23 mouse cellular contexts compared by ENCODE assay signal in the genomic region with DNA sequence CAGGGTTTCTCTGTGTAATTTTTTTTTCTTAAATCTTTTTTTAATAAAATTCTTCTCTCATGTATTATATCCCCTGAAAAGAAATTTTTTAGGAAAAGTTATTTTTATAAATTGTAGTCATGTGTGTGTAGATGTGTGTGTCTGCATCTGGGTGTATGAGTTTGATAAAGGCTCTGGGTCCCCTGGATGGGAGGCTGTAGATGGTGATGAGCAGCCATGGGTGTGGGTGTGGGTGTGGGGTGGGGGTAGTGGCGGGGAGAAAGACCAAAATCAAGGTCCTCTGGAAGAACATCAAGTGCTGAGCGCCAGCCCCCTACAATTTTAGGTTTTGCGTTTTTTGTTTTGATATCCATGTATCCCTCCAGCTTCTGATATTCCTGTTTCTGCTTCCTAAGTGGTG. TPM values are rescaled to one million over a fixed set of nuclear protein-coding genes. Genes with fewer than 3 reads are reported as not detected.
A peak's percentile ranks its signal among the peaks of the same experiment; 100 is the strongest.
DNase-seq lines count a peak whose midpoint lies in the region; ATAC-seq and TF ChIP-seq lines count a peak whose summit lies in the region.
"Had no signal": no experiment of that assay in that cellular context is flagged by ENCODE, and none has a peak within 500 bp of the region (broad histone marks: within the 10 kb centered on the region; RNA-seq: fewer than 3 reads in every experiment).

No protein-coding gene starts in this region.

- H3K36me3 ChIP-seq in liver, postnatal 0 days (replicated peaks; ENCODE audit: insufficient read depth, low read length) = peaks cover 96% of the 10 kb centered on the region
- peaks cover 88% of the 10 kb centered on the region for H3K36me3 ChIP-seq in liver, embryonic 11.5 days (ENCODE audit: control insufficient read depth, insufficient read depth, low read length)
- H3K36me3 ChIP-seq in liver, embryonic 13.5 days = peaks cover 97% of the 10 kb centered on the region
- H3K36me3 ChIP-seq in limb, embryonic 10.5 days = peaks cover 100% of the 10 kb centered on the region

- no peak overlapping the region for H3K4me2 ChIP-seq in liver, postnatal 0 days (ENCODE audit: low read depth, low read length)
- no peak overlapping the region for H3K4me2 ChIP-seq in liver, embryonic 11.5 days
- H3K4me2 ChIP-seq in liver, embryonic 13.5 days = no peak overlapping the region
- H3K4me2 ChIP-seq: embryonic facial prominence, embryonic 12.5 days; forebrain, embryonic 13.5 days; forebrain, embryonic 15.5 days had no signal

- DNase-seq in liver = peak; percentile 47
- DNase-seq in liver, postnatal 0 days = no peak
- DNase-seq in liver, embryonic 11.5 days (ENCODE audit: low spot score) = no peak
- no peak for DNase-seq in liver, embryonic 13.5 days
- no peak for DNase-seq in limb, embryonic 10.5 days (ENCODE audit: low spot score)
- DNase-seq in frontal cortex, postnatal 10 days (ENCODE audit: low spot score in 2 of 2) = no peak
- no peak for DNase-seq in left cerebral cortex, postnatal 14 days (ENCODE audit: low spot score in 2 of 2)
- DNase-seq: adrenal gland, adult 2 months; adrenal gland, postnatal 10 days; adrenal gland, postnatal 25 days; B cell, adult 2 months; cerebellum, adult 11-12 months; cerebellum, adult 2 months; cerebellum, adult 9-10 months; cerebellum, postnatal 10 days; cerebellum, postnatal 25 days had no signal

- no peak overlapping the region for H3K4me3 ChIP-seq in liver, postnatal 0 days (ENCODE audit: low read depth, low read length)
- no peak overlapping the region for H3K4me3 ChIP-seq in liver, embryonic 11.5 days (ENCODE audit: low read depth, low read length)
- H3K4me3 ChIP-seq in liver, embryonic 13.5 days (replicated peaks) = no peak overlapping the region
- no peak overlapping the region for H3K4me3 ChIP-seq in limb, embryonic 10.5 days
- H3K4me3 ChIP-seq: embryonic facial prominence, embryonic 10.5 days; embryonic facial prominence, embryonic 12.5 days; forebrain, embryonic 13.5 days; forebrain, embryonic 15.5 days had no signal

- no peaks in the 10 kb centered on the region for H3K4me1 ChIP-seq in liver, postnatal 0 days (ENCODE audit: insufficient read depth)
- 0 out of 2 replicates have a peak, but pooled peaks cover 5% of the 10 kb centered on the region for H3K4me1 ChIP-seq in liver, embryonic 11.5 days (replicated peaks; ENCODE audit: control insufficient read depth, insufficient read depth, low read length)
- H3K4me1 ChIP-seq in liver, embryonic 13.5 days (replicated peaks) = peaks cover 19% of the 10 kb centered on the region
- no peaks in the 10 kb centered on the region for H3K4me1 ChIP-seq in limb, embryonic 10.5 days
- H3K4me1 ChIP-seq: embryonic facial prominence, embryonic 10.5 days; embryonic facial prominence, embryonic 12.5 days; forebrain, embryonic 13.5 days; forebrain, embryonic 15.5 days had no signal

- no peaks in the 10 kb centered on the region for H3K9me3 ChIP-seq in liver, postnatal 0 days (ENCODE audit: low read length)
- H3K9me3 ChIP-seq in liver, embryonic 11.5 days (ENCODE audit: control insufficient read depth, low read length) = no peaks in the 10 kb centered on the region
- H3K9me3 ChIP-seq in liver, embryonic 13.5 days (replicated peaks) = no peaks in the 10 kb centered on the region
- no peaks in the 10 kb centered on the region for H3K9me3 ChIP-seq in limb, embryonic 10.5 days (replicated peaks)
- H3K9me3 ChIP-seq: embryonic facial prominence, embryonic 12.5 days; forebrain, embryonic 15.5 days; G1E had no signal

- no peak overlapping the region for H3K27ac ChIP-seq in liver, postnatal 0 days (ENCODE audit: low read depth)
- no peak overlapping the region for H3K27ac ChIP-seq in liver, embryonic 11.5 days (ENCODE audit: low read depth, low read length)
- 0 out of 2 replicates have a peak overlapping the region, but pooled peaks have one; percentile 3 for H3K27ac ChIP-seq in liver, embryonic 13.5 days
- no peak overlapping the region for H3K27ac ChIP-seq in limb, embryonic 10.5 days
- H3K27ac ChIP-seq: embryonic facial prominence, embryonic 10.5 days; embryonic facial prominence, embryonic 12.5 days; forebrain, embryonic 13.5 days; forebrain, embryonic 15.5 days had no signal

- intact Hi-C loops in left cerebral cortex, postnatal 14 days (cut with DNase I) = no loop called here

- no peaks in the 10 kb centered on the region for H3K27me3 ChIP-seq in liver, postnatal 0 days (ENCODE audit: insufficient read depth, low read length)
- H3K27me3 ChIP-seq in liver, embryonic 11.5 days (replicated peaks; ENCODE audit: control insufficient read depth, insufficient read depth, low read length) = no peaks in the 10 kb centered on the region
- H3K27me3 ChIP-seq in liver, embryonic 13.5 days = no peaks in the 10 kb centered on the region
- H3K27me3 ChIP-seq in limb, embryonic 10.5 days (ENCODE audit: low read depth, poor library complexity, severe bottlenecking) = no peaks in the 10 kb centered on the region
- H3K27me3 ChIP-seq: CH12.LX; embryonic facial prominence, embryonic 12.5 days; forebrain, embryonic 13.5 days; forebrain, embryonic 15.5 days had no signal

- ATAC-seq in liver, postnatal 0 days = no peak
- ATAC-seq in liver, embryonic 11.5 days (replicated peaks; ENCODE audit: low FRiP score) = peak; percentile 80
- ATAC-seq in liver, embryonic 13.5 days (ENCODE audit: low read depth) = peak; percentile 84
- ATAC-seq: CD4-positive, CD25-positive, alpha-beta regulatory T cell, adult 4 months; forebrain, embryonic 13.5 days; forebrain, embryonic 15.5 days had no signal

- no peak overlapping the region for H3K9ac ChIP-seq in liver, postnatal 0 days (replicated peaks)
- H3K9ac ChIP-seq in liver, embryonic 11.5 days (ENCODE audit: low read depth, low read length) = no peak overlapping the region
- no peak overlapping the region for H3K9ac ChIP-seq in liver, embryonic 13.5 days
- H3K9ac ChIP-seq: embryonic facial prominence, embryonic 12.5 days; forebrain, embryonic 13.5 days; forebrain, embryonic 15.5 days had no signal

- TF ChIP-seq CTCF in liver, postnatal 0 days (IDR thresholded peaks at IDR 0.05; ENCODE audit: low read depth) = no peak

- no peak for TF ChIP-seq EP300 in liver, postnatal 0 days (IDR thresholded peaks at IDR 0.05; ENCODE audit: low read depth)

- WGBS in liver, postnatal 0 days (ENCODE audit: insufficient replicate concordance) = 87% methylated on average over 3 of the region's 3 CpGs
- 91% methylated on average over 3 of the region's 3 CpGs for WGBS in liver, embryonic 11.5 days
- WGBS in liver, embryonic 13.5 days (ENCODE audit: insufficient replicate concordance) = 58% methylated on average over 3 of the region's 3 CpGs
- WGBS in limb, embryonic 10.5 days = 93% methylated on average over 3 of the region's 3 CpGs

RNA-seq across cellular contexts. Expression of gene Rbm5, which starts 22.7 kb away (rescaled TPM):
- 37.8 and 41.7 TPM in 2 replicates for polyA plus RNA-seq in liver, postnatal 0 days (2015; fragmentation: Nextera tagmentation; extraction: Ambion mirVana)
- 115 and 123 TPM in 2 replicates for polyA plus RNA-seq in liver, embryonic 11.5 days (2014; fragmentation: Nextera tagmentation; extraction: Ambion mirVana)
- polyA plus RNA-seq in liver, embryonic 13.5 days (2015; fragmentation: Nextera tagmentation; extraction: Ambion mirVana) = 64.7 and 75.5 TPM in 2 replicates
- polyA plus RNA-seq in limb, embryonic 10.5 days (2016; fragmentation: Nextera tagmentation; extraction: Ambion mirVana) = 164 and 214 TPM in 2 replicates
- 100 to 1,000 TPM; 147 to 166 TPM for total RNA-seq in left cerebral cortex, postnatal 14 days (2021)

RNA-seq across cellular contexts. Expression of gene Sema3f, which starts 37.8 kb away (rescaled TPM):
- polyA plus RNA-seq in liver, postnatal 0 days (2015; fragmentation: Nextera tagmentation; extraction: Ambion mirVana) = 0.76 and 1.1 TPM in 2 replicates
- polyA plus RNA-seq in liver, embryonic 11.5 days (2014; fragmentation: Nextera tagmentation; extraction: Ambion mirVana) = 5.9 and 6.2 TPM in 2 replicates
- polyA plus RNA-seq in liver, embryonic 13.5 days (2015; fragmentation: Nextera tagmentation; extraction: Ambion mirVana) = 0.93 and 1.0 TPM in 2 replicates
- polyA plus RNA-seq in limb, embryonic 10.5 days (2016; fragmentation: Nextera tagmentation; extraction: Ambion mirVana) = 31.7 and 33.6 TPM in 2 replicates
- 10 to 100 TPM; 11.7 to 16.2 TPM for total RNA-seq in left cerebral cortex, postnatal 14 days (2021)
- polyA plus RNA-seq: CD4-positive, CD25-positive, alpha-beta regulatory T cell, adult 4 months had no signal
